Mouse (Mus musculus) midbrain, embryonic 13.5 days (tissue): ENCODE results near the gene Nkx2-1. TPM values are rescaled to one million over a fixed set of nuclear protein-coding genes. Genes with fewer than 3 reads are reported as not detected.

Experiments used
- ATAC-seq: fragments of 200-750 bp; cut with Nextera tagmentation; 2 replicates; pipeline ENCODE4 v1.8.0; 2017; ENCODE audit warnings: mild to moderate bottlenecking, moderate TSS enrichment, moderate library complexity
- H3K27ac ChIP-seq: fragments of 300-500 bp; sonication (generic); 2 replicates; pipeline ENCODE4 v1.5.1; 2015; ENCODE audit warnings: inconsistent platforms, mild to moderate bottlenecking, moderate library complexity
- H3K27me3 ChIP-seq: fragments of 300-500 bp; sonication (generic); 2 replicates; pipeline ENCODE4 v1.6.1; 2015; ENCODE audit warnings: mild to moderate bottlenecking, inconsistent platforms
- H3K36me3 ChIP-seq: fragments of 300-500 bp; sonication (generic); 2 replicates; pipeline ENCODE4 v1.6.1; 2015; ENCODE audit warnings: mild to moderate bottlenecking, inconsistent platforms
- H3K4me1 ChIP-seq: fragments of 300-500 bp; sonication (generic); replicated peaks from 2 replicates; pipeline ENCODE4 v1.6.1; 2015; ENCODE audit warnings: inconsistent platforms
- H3K4me2 ChIP-seq: fragments of 300-500 bp; sonication (generic); replicated peaks from 2 replicates; pipeline ENCODE4 v1.6.1; 2015; ENCODE audit warnings: moderate library complexity, mild to moderate bottlenecking, inconsistent platforms
- H3K4me3 ChIP-seq: fragments of 300-500 bp; sonication (generic); replicated peaks from 2 replicates; pipeline ENCODE4 v1.5.1; 2015; ENCODE audit warnings: mild to moderate bottlenecking, inconsistent platforms
- H3K9ac ChIP-seq: fragments of 300-500 bp; sonication (generic); replicated peaks from 2 replicates; pipeline ENCODE4 v1.6.1; 2015; ENCODE audit warnings: mild to moderate bottlenecking, inconsistent platforms
- H3K9me3 ChIP-seq: fragments of 300-500 bp; sonication (generic); 2 replicates; pipeline ENCODE4 v1.6.1; 2016; ENCODE audit warnings: mild to moderate bottlenecking, inconsistent platforms
- whole genome bisulfite sequencing: fragments of 180-500 bp; shearing (Covaris S2); methylation state at CpG from one replicate; pipeline ENCODE4 v1.1.7; 2015; 5-methylcytosine and 5-hydroxymethylcytosine counted together
- polyA plus RNA-seq: library from polyadenylated mRNA; unstranded; fragments of >200 nt; fragmentation: Nextera tagmentation; extraction: Ambion mirVana; gene quantifications from 2 replicates; pipeline ENCODE4 v1.2.1, GENCODE M21; 2015

The Nkx2-1 gene
- polyA plus RNA-seq, 1 experiment from 2014 or later, result 6.2 TPM

- Histone ChIP-seq H3K9ac (no peak overlapping the region), H3K4me3 (peak overlapping the region; percentile 20), H3K4me1 (peaks cover 13% of the 10 kb centered on the region), H3K27ac (no peak overlapping the region), H3K27me3 (peaks cover 90% of the 10 kb centered on the region), H3K4me2 (peak overlapping the region; percentile 35), H3K9me3 (no peaks in the 10 kb centered on the region), H3K36me3 (no peaks in the 10 kb centered on the region)
- WGBS, result under 1% methylated on average over 22 of the region's 22 CpGs
- no peak for ATAC-seq
These were observed 16.2 kb downstream of the Nkx2-1 start for GRCm38 (mm10) chr12:56520396-56521105.

- H3K4me2 ChIP-seq, result peak overlapping the region; percentile 41
- H3K4me1 ChIP-seq, result peaks cover 13% of the 10 kb centered on the region
- no peaks in the 10 kb centered on the region for H3K36me3 ChIP-seq
- H3K4me3 ChIP-seq, result peak overlapping the region; percentile 22
- WGBS, result under 1% methylated on average over 30 of the region's 30 CpGs
- H3K27ac ChIP-seq, result 0 out of 2 replicates have a peak overlapping the region, but pooled peaks have one; percentile 7
- H3K9ac ChIP-seq, result no peak overlapping the region
- ATAC-seq, result peak; percentile 44; the same call in 1 of the 2 replicates
- no peaks in the 10 kb centered on the region for H3K9me3 ChIP-seq
- H3K27me3 ChIP-seq, result peaks cover 93% of the 10 kb centered on the region
These were observed 16.9 kb downstream of the Nkx2-1 start for GRCm38 (mm10) chr12:56519738-56520191.

GRCm38 (mm10) chr12:56519071-56519737, 17.5 kb downstream of the Nkx2-1 start:
- 0 out of 2 replicates have a peak overlapping the region, but pooled peaks have one; percentile 7 for H3K27ac ChIP-seq
- H3K27me3 ChIP-seq, result peaks cover 93% of the 10 kb centered on the region
- no peak overlapping the region for H3K9ac ChIP-seq
- peak overlapping the region; percentile 22; the same call in 1 of the 2 replicates for H3K4me3 ChIP-seq
- peak overlapping the region; percentile 41 for H3K4me2 ChIP-seq
- H3K4me1 ChIP-seq, result peaks cover 13% of the 10 kb centered on the region
- H3K9me3 ChIP-seq, result no peaks in the 10 kb centered on the region
- no peaks in the 10 kb centered on the region for H3K36me3 ChIP-seq
- 0 out of 2 replicates have a peak, but pooled peaks have one; percentile 20 for ATAC-seq
- WGBS, result 13% methylated on average over 13 of the region's 13 CpGs

- H3K4me2 ChIP-seq, result no peak overlapping the region
- H3K9me3 ChIP-seq, result no peaks in the 10 kb centered on the region
- no peak for ATAC-seq
- no peak overlapping the region for H3K27ac ChIP-seq
- H3K9ac ChIP-seq, result no peak overlapping the region
- no peaks in the 10 kb centered on the region for H3K36me3 ChIP-seq
- peaks cover 13% of the 10 kb centered on the region for H3K4me1 ChIP-seq
- no peak overlapping the region for H3K4me3 ChIP-seq
- peaks cover 93% of the 10 kb centered on the region for H3K27me3 ChIP-seq
- 63% methylated on average over 5 of the region's 5 CpGs for WGBS
These were observed 18.5 kb downstream of the Nkx2-1 start for GRCm38 (mm10) chr12:56518221-56518620.

- H3K4me3 ChIP-seq, result no peak overlapping the region
- peaks cover 94% of the 10 kb centered on the region for H3K27me3 ChIP-seq
- H3K4me1 ChIP-seq, result peaks cover 4% of the 10 kb centered on the region
- no peak overlapping the region for H3K27ac ChIP-seq
- WGBS, result 87% methylated on average over 5 of the region's 5 CpGs
- no peak overlapping the region for H3K4me2 ChIP-seq
- no peaks in the 10 kb centered on the region for H3K36me3 ChIP-seq
- no peak overlapping the region for H3K9ac ChIP-seq
- no peak for ATAC-seq
- H3K9me3 ChIP-seq, result no peaks in the 10 kb centered on the region
These were observed 21.9 kb downstream of the Nkx2-1 start for GRCm38 (mm10) chr12:56514831-56515230.

GRCm38 (mm10) chr12:56508413-56508812, 28.3 kb downstream of the Nkx2-1 start:
- Histone ChIP-seq H3K4me1 (no peaks in the 10 kb centered on the region), H3K9ac (no peak overlapping the region), H3K4me3 (no peak overlapping the region), H3K36me3 (no peaks in the 10 kb centered on the region), H3K9me3 (no peaks in the 10 kb centered on the region), H3K27me3 (peaks cover 87% of the 10 kb centered on the region), H3K4me2 (no peak overlapping the region), H3K27ac (no peak overlapping the region)
- ATAC-seq, result no peak; the same call in 1 of the 2 replicates
- WGBS, result 36% methylated on average over 8 of the region's 8 CpGs

GRCm38 (mm10) chr12:56487046-56487445, 49.7 kb downstream of the Nkx2-1 start:
- Histone ChIP-seq H3K36me3 (no peaks in the 10 kb centered on the region), H3K4me3 (no peak overlapping the region), H3K4me1 (no peaks in the 10 kb centered on the region; the same call in 1 of the 2 replicates), H3K9ac (no peak overlapping the region), H3K27me3 (peaks cover 38% of the 10 kb centered on the region), H3K4me2 (no peak overlapping the region), H3K9me3 (no peaks in the 10 kb centered on the region), H3K27ac (no peak overlapping the region)
- 52% methylated on average over 3 of the region's 3 CpGs for WGBS
- ATAC-seq, result no peak

GRCm38 (mm10) chr12:56482606-56483005, 54.1 kb downstream of the Nkx2-1 start:
- no peaks in the 10 kb centered on the region; the same call in 1 of the 2 replicates for H3K4me1 ChIP-seq
- H3K4me2 ChIP-seq, result no peak overlapping the region
- 53% methylated on average over 10 of the region's 10 CpGs for WGBS
- 0 out of 2 replicates have a peak, but pooled peaks have one; percentile 74 for ATAC-seq
- H3K9me3 ChIP-seq, result no peaks in the 10 kb centered on the region
- H3K4me3 ChIP-seq, result no peak overlapping the region
- no peak overlapping the region for H3K9ac ChIP-seq
- peaks cover 47% of the 10 kb centered on the region for H3K27me3 ChIP-seq
- no peak overlapping the region for H3K27ac ChIP-seq
- H3K36me3 ChIP-seq, result no peaks in the 10 kb centered on the region

Other genes starting within 250 kb of the Nkx2-1 start
- gene Mbip, start 191.0 kb downstream of the Nkx2-1 start, polyA plus RNA-seq, result 51.1 and 56.0 TPM in 2 replicates
- 0.66 and 0.73 TPM in 2 replicates for gene Nkx2-9, start 76.4 kb upstream of the Nkx2-1 start, polyA plus RNA-seq
- gene Pax9, start 154.9 kb upstream of the Nkx2-1 start, polyA plus RNA-seq, result not detected in 2 replicates